Mouse (Mus musculus) telencephalon, adult 2 months (tissue): ENCODE data around the gene Syngr3.

Experiments used
- DNase-seq: peaks from one replicate; pipeline ENCODE4 v3.0.0-alpha.2; 2011; ENCODE audit warnings: low read depth, low spot score

Gene Syngr3

GRCm38 (mm10) chr17:24644875-24645721 lies 44.7 kb downstream of the Syngr3 start:
- DNase-seq: no peak

GRCm38 (mm10) chr17:24644030-24644715 lies 45.6 kb downstream of the Syngr3 start:
- DNase-seq: no peak

GRCm38 (mm10) chr17:24642791-24643343 lies 46.9 kb downstream of the Syngr3 start:
- no peak for DNase-seq

- DNase-seq: no peak
Measured at GRCm38 (mm10) chr17:24641944-24642343, 47.8 kb downstream of the Syngr3 start.

- DNase-seq: no peak
Measured at GRCm38 (mm10) chr17:24640581-24640980, 49.2 kb downstream of the Syngr3 start.

GRCm38 (mm10) chr17:24640119-24640518 lies 49.6 kb downstream of the Syngr3 start:
- DNase-seq: no peak

GRCm38 (mm10) chr17:24639571-24639988 lies 50.2 kb downstream of the Syngr3 start:
- DNase-seq: no peak

GRCm38 (mm10) chr17:24638840-24639239 lies 50.9 kb downstream of the Syngr3 start:
- no peak for DNase-seq

GRCm38 (mm10) chr17:24638214-24638613 lies 51.5 kb downstream of the Syngr3 start:
- DNase-seq: no peak

GRCm38 (mm10) chr17:24636781-24637481 lies 52.8 kb downstream of the Syngr3 start:
- no peak for DNase-seq

- DNase-seq: no peak
Measured at GRCm38 (mm10) chr17:24635694-24636093, 54.1 kb downstream of the Syngr3 start.
